Comparison of ENCODE assay signal across 10 mouse cellular contexts in the genomic region with DNA sequence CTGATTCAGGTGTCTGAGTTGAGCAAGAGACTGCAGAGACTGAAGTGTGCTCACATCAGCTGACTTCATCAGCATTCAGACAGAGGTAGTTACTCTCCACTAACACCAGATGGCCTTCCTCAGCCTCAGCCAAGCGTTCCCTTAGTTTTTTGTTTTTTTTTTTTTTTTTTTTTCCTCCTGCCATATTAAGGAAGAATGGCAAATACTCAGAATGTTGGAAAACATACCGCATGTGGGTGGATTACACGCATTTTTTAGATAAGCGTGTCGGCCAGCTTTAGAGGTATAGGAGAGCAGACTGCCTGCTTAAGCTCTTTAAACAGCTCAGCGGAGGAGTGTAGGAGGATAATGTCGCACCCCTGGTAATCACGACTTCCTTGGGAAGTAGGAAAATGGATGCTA.
DNase-seq lines count a peak whose midpoint lies in the region; ATAC-seq lines count a peak whose summit lies in the region.
"Had no signal": no experiment of that assay in that cellular context is flagged by ENCODE, and none has a peak within 500 bp of the region (broad histone marks: within the 10 kb centered on the region; RNA-seq: fewer than 3 reads in every experiment).

No protein-coding gene starts in this region.

- peak; percentile 5 for DNase-seq in embryonic facial prominence, embryonic 14.5 days (ENCODE audit: low spot score)
- DNase-seq in embryonic facial prominence, embryonic 10.5 days (ENCODE audit: low spot score): no peak
- no peak for DNase-seq in kidney, adult 11 months
- DNase-seq in ES-CJ7 (ENCODE audit: low read depth, low spot score): peak; percentile 78
- DNase-seq in layer of hippocampus, adult 9-10 months (ENCODE audit: low spot score): peak; percentile 11
- DNase-seq in urinary bladder, postnatal 36 days (ENCODE audit: low spot score in 2 of 2): no peak
- no peak for DNase-seq in adrenal gland, postnatal 4 days (ENCODE audit: low spot score in 2 of 2)

- H3K4me2 ChIP-seq in embryonic facial prominence, embryonic 14.5 days (ENCODE audit: low read depth, low read length): no peak overlapping the region
- no peak overlapping the region for H3K4me2 ChIP-seq in kidney, embryonic 14.5 days (replicated peaks; ENCODE audit: low read depth, low read length)
- H3K4me2 ChIP-seq: embryonic facial prominence, embryonic 12.5 days had no signal

- ATAC-seq in embryonic facial prominence, embryonic 14.5 days (ENCODE audit: low read depth): no peak
- peak; percentile 60; the same call in 1 of the 2 replicates for ATAC-seq in kidney, embryonic 14.5 days (ENCODE audit: low FRiP score, low TSS enrichment)

- no peaks in the 10 kb centered on the region for H3K36me3 ChIP-seq in embryonic facial prominence, embryonic 14.5 days (ENCODE audit: control insufficient read depth, insufficient read depth, low read length)
- H3K36me3 ChIP-seq in embryonic facial prominence, embryonic 10.5 days (replicated peaks): no peaks in the 10 kb centered on the region
- H3K36me3 ChIP-seq in kidney, embryonic 14.5 days (ENCODE audit: control insufficient read depth, insufficient read depth, low read length): no peaks in the 10 kb centered on the region
- H3K36me3 ChIP-seq: embryonic facial prominence, embryonic 12.5 days had no signal

- no peak overlapping the region for H3K9ac ChIP-seq in embryonic facial prominence, embryonic 14.5 days (ENCODE audit: low read depth, low read length)
- H3K9ac ChIP-seq in kidney, embryonic 14.5 days (ENCODE audit: low read depth, low read length): no peak overlapping the region
- H3K9ac ChIP-seq: embryonic facial prominence, embryonic 12.5 days had no signal

- no peaks in the 10 kb centered on the region for H3K4me1 ChIP-seq in embryonic facial prominence, embryonic 14.5 days (ENCODE audit: control insufficient read depth, insufficient read depth, low read length)
- H3K4me1 ChIP-seq in embryonic facial prominence, embryonic 10.5 days: no peaks in the 10 kb centered on the region
- no peaks in the 10 kb centered on the region for H3K4me1 ChIP-seq in kidney, embryonic 14.5 days (ENCODE audit: control insufficient read depth, insufficient read depth, low read length)
- H3K4me1 ChIP-seq: embryonic facial prominence, embryonic 12.5 days; megakaryocyte, embryonic 14.5 days had no signal

- no peaks in the 10 kb centered on the region for H3K9me3 ChIP-seq in embryonic facial prominence, embryonic 14.5 days (ENCODE audit: control insufficient read depth, low read length)
- H3K9me3 ChIP-seq in embryonic facial prominence, embryonic 10.5 days: no peaks in the 10 kb centered on the region
- H3K9me3 ChIP-seq in kidney, embryonic 14.5 days (ENCODE audit: control insufficient read depth, low read length): no peaks in the 10 kb centered on the region
- H3K9me3 ChIP-seq: embryonic facial prominence, embryonic 12.5 days had no signal

- H3K4me3 ChIP-seq in embryonic facial prominence, embryonic 14.5 days (ENCODE audit: low read depth, low read length): no peak overlapping the region
- no peak overlapping the region for H3K4me3 ChIP-seq in embryonic facial prominence, embryonic 10.5 days
- no peak overlapping the region for H3K4me3 ChIP-seq in kidney, embryonic 14.5 days (ENCODE audit: low read length)
- H3K4me3 ChIP-seq: embryonic facial prominence, embryonic 12.5 days; megakaryocyte, embryonic 14.5 days had no signal

- WGBS in embryonic facial prominence, embryonic 14.5 days: 42% methylated on average over 8 of the region's 8 CpGs
- WGBS in embryonic facial prominence, embryonic 10.5 days: 58% methylated on average over 8 of the region's 8 CpGs
- WGBS in kidney, embryonic 14.5 days: 23% methylated on average over 8 of the region's 8 CpGs

- H3K27me3 ChIP-seq in embryonic facial prominence, embryonic 14.5 days (replicated peaks; ENCODE audit: control insufficient read depth, insufficient read depth, low read length): no peaks in the 10 kb centered on the region
- H3K27me3 ChIP-seq in embryonic facial prominence, embryonic 10.5 days (replicated peaks; ENCODE audit: low read depth, poor library complexity, severe bottlenecking): no peaks in the 10 kb centered on the region
- no peaks in the 10 kb centered on the region for H3K27me3 ChIP-seq in kidney, embryonic 14.5 days (ENCODE audit: control insufficient read depth, insufficient read depth, low read length)
- H3K27me3 ChIP-seq: embryonic facial prominence, embryonic 12.5 days; megakaryocyte, embryonic 14.5 days had no signal

- no peak overlapping the region for H3K27ac ChIP-seq in embryonic facial prominence, embryonic 14.5 days (replicated peaks; ENCODE audit: low read depth, low read length)
- no peak overlapping the region for H3K27ac ChIP-seq in embryonic facial prominence, embryonic 10.5 days (replicated peaks)
- H3K27ac ChIP-seq in kidney, embryonic 14.5 days (ENCODE audit: low read depth, low read length): no peak overlapping the region
- H3K27ac ChIP-seq: embryonic facial prominence, embryonic 12.5 days had no signal

Comparison
In these comparisons a context has a peak if more than half of its experiments do, and no peak if none do; other contexts are left out.
1. DNase-seq: peak in embryonic facial prominence, embryonic 14.5 days (single experiment), ES-CJ7 (single experiment) and layer of hippocampus, adult 9-10 months (single experiment); none in embryonic facial prominence, embryonic 10.5 days (single experiment), kidney, adult 11 months (single experiment), urinary bladder, postnatal 36 days (0 of 2) and adrenal gland, postnatal 4 days (0 of 2).